Mouse (Mus musculus): ENCODE data around the gene Ermard.

- TF ChIP-seq CTCF (IDR thresholded peaks at IDR 0.05; ENCODE audit: insufficient read depth, low read depth, low read length), result no peak
- TF ChIP-seq POLR2A (IDR thresholded peaks at IDR 0.05; ENCODE audit: insufficient read depth, low read depth, low read length), result no peak
Measured at GRCm38 (mm10) chr17:15077536-15077935, 36.5 kb downstream of the Ermard start.

Measured in olfactory bulb, adult 2 months (tissue).